Mouse (Mus musculus) right cerebral cortex, postnatal 36 days (tissue): ENCODE measurements around the gene Cebpb.

Experiments
- DNase-seq, 2 experiments: peaks; one replicate each; pipeline ENCODE4 v3.0.0; 2022; ENCODE audit warnings: low spot score in 2 of 2, mixed read lengths in 1 of 2

Cebpb gene

DNA sequence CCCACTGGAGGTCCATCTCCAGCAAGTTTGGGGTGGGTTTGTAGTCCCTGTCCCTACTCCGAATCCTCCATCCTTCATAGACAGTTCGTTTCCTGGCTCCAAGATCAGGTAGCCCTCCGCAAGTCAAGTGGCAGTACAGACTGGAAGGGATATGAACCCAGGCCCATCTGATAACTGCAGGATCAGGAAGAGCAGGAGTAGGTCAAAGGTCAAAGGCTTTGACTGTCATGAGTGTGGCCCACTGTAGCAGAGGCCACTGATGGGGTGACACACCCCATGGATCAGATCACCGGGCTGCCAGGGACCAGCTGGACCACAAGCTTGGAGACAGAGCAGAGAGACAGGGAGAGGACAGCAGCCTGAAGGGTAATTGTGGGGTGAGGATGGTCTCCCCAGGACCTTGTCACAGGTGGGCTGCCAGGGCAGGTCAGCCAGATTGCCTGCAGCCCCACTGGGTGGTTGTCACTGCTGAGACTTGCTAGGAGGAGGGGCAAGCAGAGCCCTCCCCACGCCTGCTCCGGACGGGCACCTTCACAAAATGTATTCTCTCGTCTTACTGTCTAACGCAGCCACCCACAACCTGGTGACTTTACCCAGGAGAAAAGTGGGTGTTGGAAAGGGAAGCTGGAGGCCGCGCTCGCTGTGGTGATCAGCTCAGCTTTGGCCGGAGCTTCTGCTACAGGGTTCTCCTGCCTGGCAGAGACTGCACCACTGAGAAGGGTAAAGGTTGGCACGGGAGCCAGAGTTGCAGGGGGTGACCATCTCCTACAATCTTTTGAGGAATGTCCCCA, 3.4 kb downstream of the Cebpb start:
- DNase-seq = no peak

DNA sequence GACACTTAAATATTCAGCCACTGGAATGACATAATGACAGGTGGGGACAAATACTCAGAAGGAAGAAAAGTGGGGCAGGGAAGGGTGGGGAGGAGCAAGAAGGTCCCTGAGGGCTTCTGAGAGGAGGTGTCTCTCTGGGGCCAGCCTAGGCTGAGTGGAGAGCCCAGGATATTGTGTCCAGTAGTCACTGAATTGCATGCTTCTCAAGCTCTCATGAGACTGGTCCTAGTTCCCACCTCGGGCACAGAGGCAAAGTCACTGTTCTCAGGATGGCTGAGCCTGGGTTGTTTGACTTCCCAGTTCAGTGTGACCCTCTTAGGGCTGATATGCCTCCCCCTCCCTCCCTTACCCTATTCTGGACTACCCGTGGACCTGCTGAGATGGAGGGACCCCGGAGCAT, 4.1 kb downstream of the Cebpb start:
- no peak for DNase-seq

DNA sequence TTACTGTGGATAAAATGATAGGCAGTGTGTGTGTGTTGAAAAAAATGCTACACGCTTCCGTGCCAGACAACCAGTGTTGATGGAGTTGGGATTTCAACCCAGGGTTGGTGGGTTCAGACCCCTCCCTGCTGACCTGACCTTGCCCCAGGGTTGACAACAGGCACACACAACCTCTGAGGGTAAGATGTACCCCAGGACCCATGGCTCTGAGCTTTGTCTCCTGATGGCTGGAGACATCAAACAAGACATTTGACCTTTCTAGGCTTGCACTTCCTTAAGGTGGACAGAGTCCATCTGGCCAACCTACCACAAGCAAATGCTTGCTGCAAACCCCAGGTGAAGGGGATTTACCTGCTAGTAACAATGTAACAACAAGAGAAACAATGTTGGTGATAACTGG, 4.8 kb downstream of the Cebpb start:
- no peak for DNase-seq

DNA sequence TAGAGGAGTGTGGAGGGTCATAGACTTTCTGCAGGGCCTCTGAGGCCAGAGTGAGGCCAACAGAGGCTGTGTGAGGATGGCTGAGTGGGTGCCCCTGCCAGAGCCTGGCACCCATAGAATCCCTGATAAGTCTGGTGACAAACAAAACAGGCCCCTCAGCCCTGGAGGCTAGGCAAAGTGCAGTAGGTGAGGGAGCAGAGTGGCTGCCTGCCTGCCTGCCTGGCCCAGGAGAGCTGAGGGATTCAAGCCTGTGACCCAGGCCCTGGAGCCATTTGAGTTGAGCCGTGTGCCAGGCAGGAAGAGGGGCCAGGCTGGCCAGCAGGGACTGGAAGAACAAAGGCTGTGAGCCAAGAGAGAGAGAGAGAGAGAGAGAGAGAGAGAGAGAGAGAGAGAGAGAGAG, 5.5 kb downstream of the Cebpb start:
- no peak for DNase-seq

DNA sequence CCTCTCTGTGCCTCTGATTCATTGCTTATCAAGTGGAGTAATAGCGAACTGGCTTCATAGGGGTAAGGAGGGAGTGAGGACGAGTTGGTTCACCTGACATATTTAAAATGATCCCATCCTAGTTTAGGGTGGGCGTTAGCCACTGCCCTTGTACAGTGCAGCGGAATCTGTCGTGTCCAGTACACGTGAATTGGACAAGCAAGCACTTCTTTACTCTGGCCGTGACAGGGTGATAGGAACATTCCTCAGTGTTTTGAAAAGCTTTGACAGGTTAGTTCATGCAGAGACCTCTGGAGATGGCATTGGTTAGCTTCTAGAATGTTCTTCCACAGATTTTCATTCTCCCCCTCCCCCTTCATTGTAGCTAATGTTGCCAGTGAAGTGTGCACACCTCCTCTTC, 6.2 kb downstream of the Cebpb start:
- DNase-seq = no peak

DNA sequence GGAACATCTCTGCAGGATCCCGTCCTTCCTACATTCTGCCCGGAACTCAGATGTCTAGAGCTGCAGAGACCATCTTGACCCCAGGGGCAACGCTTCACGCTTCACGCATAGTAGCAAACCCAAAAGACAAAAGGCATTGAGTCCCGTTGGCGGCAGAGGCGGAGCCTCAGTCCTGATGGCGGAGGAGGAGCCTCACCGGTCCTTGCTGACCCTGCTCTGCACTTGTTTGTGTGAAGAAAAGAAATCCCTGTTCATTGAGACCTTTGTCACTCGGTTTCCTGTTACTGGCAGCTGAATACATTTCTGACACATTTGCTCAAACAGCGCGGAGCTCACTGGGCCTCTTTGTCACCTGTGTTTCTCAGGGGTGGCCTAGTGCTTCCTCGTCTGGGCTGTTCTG, 6.8 kb downstream of the Cebpb start:
- no peak for DNase-seq

DNA sequence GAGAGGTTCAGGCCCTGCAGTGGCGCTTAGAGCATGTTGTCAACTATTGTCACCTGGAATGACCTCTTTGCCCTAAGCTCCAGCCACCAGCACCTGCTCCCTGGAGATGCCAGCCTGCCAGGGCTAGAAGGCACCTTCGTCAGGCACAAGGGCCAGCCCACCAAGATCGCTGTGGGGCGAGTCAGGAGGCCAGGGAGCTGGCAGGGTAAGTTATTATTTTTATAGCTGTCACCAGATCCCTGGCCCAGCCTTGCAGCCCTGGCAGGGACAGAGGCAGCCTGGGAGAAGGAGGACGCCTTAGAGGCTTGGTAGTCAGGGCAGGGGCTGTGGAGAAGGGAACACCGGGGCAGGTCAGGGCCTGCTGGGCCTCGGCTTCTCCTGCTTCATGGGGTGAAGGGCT, 7.4 kb downstream of the Cebpb start:
- no peak for DNase-seq

DNA sequence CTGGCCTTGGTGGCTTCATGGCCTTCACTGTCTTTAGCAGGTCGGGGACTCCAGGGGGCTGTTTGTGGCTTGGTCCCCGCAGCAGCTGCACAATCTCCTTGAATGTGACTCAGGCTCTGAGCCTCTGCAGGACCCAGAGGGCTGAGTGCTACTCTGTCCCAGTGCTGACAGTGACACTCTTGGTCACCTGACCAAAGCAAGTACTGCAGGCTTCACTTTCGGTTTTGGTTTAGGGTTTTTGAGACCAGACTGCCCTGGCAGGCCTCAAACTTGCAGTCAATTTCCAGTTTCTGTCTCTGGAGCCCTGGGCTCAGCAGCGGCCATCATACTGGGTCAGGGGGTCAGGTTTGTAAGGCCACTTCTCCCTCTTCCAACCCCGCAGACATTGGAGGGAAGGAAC, 9.2 kb downstream of the Cebpb start:
- no peak for DNase-seq

DNA sequence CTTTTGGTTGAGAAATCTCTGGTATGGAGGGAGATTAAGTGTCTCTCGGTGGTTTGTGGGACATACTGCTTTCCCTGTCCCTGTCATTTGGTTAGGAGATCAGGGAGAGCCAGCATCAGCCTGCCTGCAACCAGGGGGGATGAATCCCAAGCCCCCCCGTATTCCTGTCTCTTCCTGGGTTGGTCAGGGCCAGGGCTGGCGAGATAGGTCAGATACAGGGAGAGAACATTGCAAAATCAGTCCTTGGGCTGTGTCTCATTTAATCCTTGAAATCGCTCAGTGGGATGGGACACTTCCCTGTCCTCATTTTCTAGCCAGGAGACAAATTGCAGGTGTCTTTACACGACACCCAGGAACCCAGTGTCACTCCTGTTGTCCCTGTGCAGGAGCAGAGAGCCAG, 11.3 kb downstream of the Cebpb start:
- DNase-seq = no peak

DNA sequence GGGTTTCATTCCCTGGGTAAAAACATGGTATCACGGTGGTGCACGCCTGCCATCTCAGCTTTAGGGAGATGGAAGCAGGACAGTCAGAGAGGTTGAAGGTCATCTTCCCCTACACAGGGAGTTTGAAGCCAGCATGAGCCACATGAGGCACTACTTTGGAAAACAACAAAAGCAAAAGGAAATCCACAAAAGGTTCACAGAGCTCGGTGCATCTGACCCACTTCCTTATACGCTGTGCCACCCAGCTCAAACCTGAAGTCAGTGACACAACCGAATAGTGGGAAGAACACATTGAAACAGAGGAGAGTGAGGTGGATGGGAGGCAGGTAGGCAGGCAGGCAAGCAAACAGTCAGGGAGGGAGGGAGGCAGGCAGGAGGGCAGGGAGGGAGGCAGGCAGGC, 12.8 kb downstream of the Cebpb start:
- no peak for DNase-seq

DNA sequence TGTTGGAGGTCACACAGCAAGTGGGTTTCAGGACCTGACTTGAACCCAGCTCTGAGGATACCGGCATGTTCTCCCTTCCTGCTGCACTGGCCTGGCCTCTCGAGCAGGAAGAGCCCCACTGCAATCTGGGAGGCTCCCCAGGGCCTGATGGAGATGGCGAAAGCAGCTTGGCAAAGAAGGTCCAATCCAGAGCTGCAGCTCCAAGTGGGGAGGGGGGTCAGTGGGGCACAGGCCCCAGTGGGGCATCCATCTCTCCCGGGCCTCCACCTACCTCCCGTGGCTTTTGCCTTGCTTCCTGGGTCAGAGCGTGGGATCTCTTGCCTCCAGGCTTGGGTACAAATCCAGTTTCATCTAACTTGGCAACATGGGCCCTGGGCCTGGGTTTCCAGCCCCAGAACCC, 13.4 kb downstream of the Cebpb start:
- no peak for DNase-seq

DNA sequence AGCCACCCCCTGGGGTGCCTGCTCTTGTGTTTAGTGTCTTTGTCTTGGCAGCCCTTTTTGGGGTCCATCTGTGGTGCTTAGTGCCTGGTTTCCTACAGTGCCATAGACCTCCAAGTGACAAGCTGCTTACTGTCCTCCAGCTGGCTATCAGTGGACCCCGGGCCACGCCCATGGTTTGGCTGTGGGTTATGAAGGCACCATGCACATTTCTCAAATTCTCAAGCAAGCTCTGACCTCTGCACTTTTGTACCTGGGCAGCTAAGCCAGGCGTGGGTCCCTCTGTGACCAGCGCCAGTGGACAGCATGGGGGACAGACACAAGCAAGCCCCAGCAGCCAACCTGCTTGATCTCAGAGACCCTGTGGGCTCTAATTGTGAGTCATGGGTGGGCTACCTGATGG, 15.7 kb downstream of the Cebpb start:
- no peak for DNase-seq

DNA sequence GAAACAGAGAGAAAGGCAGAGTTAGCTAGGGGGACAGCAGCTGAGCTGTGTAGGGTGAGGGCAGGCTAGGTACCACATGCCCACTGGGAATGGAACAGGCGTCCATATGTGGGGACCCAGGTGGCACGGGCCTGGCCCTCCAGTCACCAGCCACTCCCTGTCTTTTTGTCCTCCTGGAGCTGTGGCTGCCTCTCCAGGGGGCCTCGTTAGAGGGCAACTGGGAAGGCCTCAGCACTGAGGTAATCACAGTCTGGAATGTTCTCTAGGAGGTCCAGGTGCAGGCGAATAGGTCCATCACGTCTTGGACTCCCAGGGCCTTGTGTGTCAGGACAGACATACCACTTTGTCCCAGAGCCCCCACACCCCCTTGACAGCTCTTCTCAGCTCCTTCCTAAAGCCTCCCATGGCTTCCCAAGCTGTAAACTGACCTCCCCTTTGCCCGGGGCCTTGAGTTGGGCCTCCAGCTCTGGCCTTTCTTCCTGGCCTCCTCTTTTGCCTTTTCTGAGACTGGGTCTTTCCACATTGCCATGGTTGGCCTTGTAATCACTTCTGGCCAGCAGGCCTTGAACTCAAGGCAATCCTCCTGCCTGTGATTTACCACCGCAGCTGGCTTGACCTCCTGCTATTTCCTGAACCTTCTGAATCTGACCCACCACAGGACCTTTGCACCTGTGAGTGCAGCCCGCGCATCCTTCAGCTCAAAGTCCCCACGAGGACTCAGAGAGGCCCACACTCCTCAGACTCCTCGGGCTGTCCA, 17.6 kb downstream of the Cebpb start:
- DNase-seq = no peak

DNA sequence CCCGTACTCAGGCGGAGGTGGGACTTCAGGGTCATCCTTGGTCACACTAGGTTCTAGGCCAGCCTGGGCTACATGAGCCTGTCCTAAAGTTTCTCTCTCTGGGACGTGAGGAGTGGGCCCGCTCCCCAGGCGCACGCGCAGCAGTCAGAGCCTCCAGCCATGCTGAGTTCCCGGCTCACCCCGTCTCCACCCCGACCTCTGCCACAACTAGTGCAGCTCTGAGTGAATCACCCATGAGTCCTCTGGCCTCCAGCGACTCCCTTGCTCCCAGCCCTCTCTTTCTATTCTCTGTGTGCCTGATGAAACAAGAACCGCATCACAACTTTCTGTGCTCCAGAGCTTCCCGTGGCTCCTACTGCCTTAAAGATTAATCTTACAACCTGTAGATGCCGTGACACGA, 19.7 kb downstream of the Cebpb start:
- no peak for DNase-seq

DNA sequence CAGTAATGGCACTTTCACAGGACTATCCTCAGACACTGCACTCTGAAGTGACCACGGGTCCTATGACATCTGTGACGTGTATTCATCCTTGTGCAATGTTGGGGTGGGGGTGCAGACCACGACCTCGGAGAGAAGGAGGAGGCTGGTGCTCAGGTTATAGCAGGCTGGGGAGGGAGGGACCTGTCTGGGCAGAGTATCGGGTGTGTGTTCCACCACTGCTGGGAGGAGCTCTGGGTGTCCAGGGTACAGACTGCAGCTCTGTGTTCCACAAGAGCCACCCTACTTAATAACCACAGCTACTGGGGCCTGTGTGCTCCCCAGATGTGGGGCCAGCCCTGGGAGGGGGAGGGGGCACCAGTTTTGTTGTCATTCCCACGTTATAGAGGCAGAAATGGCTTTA, 21.3 kb downstream of the Cebpb start:
- DNase-seq = no peak

DNA sequence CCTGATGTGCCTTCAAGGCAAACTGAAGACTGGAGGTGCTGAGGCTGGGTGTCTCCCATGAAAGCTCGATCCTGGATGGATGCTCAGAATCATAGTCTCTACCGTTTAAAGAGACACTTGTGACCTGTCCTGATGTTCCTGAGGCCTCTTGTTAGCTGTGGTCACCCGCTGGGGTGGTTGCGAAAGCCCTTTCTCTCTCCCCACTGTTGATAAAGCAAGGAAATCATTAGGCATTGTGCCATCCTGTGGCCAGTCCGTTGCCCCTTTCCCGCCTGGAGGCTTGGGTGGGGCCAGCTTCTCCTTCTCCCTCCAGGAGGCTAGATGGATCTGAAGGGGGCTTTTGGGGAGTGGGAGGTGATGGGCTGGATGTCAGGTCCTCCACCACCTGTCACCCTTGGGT, 21.9 kb downstream of the Cebpb start:
- DNase-seq = no peak

DNA sequence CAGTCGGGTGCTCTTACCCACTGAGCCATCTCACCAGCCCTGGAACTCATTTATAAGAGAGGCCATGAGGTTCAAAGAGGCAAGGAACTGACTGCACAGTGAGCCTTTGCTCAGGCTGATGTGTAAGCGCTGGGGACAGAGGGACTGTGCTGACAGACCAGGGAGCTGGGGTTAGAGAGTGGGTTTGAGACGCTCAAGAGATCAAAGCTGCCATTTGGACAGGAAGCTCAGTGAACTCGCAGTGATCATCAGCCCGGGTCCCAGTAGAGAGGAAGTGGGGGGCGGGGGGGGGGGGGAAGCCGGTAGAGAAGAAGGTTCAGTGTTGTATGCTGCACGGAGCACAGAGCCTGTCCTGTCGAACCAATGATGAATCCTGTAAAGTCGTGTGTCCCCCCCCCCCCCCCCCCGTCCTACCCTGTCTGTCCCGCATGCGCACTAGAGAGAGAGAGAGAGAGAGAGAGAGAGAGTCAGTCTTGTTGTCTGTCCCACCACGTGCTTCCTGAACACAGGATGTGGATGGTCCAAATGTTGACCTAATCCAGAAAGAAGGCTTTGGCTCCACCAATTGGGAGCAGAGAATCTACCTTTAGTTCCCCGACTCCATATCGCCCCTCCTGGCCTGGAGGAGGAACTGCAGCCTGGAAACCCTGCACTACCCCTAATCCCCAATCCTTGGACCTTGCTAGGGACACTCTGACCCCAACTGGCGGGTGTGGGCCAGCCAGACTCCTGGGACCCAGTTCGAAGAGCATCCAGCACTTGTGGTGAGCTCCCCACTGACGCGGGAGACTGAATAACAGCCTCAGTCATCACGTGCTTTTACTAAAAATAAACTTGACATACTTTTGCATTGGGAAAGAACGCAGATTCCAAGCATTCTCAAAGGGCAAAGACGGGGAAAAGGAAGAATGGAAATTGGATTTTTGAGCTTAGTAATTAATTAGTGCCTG, 24.4 kb downstream of the Cebpb start:
- DNase-seq = no peak

DNA sequence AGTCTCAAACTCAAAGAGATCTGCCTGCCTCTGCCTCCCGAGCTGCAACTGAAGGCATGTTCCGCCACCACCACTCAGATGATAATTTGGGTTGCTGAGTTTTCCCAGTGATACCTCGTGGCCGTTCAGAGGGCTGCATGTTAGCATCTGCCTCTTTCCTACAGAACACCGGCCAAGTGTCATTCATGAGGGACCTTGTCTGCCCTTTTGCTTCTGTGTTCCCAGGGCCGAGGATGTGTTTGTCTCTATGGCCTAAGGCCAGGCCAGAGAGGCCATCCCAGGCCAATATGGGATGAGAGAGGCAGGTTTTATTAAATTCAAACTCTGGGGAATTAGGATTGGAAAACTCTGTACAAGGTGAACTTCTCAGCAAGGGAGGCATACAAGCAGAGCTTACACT, 25.6 kb downstream of the Cebpb start:
- no peak for DNase-seq

DNA sequence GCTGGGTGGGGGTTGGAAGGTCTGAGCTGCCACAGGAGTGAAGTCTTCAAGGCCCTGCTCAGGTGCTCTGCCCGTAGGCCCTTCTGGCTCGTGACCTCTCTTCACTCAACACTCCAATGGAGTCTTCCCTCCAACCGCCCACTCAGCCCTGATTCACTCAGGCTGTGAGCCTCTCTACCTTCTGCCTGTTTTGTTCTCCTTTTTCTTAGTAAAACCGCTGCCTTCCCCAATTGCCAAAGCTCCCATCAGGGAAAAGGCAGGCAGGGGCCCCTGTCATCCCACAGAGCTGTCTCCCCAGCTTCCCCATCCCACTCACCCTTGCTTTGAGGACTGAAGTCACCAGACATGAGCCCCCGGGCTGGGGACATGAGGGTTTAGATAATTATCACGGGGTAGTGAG, 26.3 kb downstream of the Cebpb start:
- DNase-seq = peak in 1 of 2 experiments; percentile 12

DNA sequence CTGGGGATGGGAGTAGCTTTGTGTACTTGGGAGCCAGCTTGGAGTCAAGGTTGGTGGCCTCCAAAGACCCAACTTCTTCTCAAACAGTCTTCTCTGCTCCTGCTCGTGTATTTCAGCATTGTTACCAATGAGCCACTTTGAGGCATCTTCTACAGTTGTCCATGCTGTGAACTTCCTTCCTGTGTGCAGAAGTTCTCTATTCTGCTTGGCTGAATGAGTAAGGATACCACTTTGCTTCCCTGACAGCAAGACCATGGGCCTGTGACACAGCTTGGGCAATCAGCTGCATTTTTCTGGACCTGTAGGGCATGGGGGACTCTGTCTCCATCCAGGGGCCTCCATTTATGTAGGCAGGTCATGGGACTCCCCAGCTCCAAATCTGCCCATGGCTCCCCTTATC, 28.5 kb downstream of the Cebpb start:
- DNase-seq = no peak

DNA sequence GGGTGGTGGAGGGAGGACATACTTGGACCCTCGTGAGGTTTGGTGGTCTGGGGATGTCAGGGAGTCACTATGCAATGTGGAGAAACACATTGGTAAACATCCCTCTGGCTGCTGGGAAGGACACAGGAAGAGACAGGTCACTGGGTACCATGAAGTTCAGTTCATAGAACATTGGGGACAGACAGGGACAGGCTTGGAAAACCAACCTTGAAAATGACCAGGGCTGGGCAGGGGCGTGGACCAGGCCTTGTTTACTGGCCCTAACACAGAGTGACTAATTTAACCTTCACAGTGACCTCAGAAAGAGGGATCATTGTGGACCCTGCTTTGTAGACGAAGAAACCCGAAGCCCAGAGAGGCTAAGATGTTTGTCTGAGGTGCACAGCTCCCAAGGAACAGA, 30.8 kb downstream of the Cebpb start:
- DNase-seq = no peak

DNA sequence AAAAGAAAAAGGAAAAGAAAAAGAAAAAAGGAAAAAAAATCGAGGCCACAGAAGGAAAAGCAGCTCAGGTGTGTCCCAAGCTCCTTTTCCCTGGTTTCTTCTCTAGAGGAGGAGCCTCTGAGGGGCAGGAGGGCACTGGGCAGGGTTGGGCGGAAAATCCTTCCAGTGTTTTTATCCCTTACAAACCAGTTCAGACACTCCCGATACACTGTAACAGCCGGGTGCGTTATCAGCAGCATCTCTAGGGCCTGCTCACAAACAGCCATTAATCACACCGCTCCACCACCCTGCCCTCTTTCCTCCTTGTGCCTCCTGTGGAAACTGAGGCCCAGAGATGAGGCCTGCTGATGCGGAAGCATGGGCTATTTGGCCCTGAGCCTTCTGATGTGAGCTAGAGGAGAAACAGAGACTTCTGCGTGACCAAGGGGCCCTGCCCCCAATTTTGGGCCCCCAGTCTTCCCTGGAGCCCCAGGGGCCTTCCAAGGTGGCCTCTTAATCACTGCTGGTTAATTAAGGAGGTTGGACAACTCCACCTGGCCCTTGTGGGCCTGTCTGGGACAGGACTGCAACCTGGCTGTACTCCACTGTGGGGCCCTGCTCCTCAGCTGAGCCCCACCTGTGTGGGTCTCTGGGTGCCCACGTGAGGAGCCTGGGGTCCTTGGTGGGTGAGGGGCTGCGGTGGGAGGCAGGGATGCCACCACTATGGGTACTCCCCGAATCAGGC, 32.6 kb downstream of the Cebpb start:
- no peak for DNase-seq
